Mouse (Mus musculus): Measurements from ENCODE around the gene Rgs19. TPM values are rescaled to one million over a fixed set of nuclear protein-coding genes. Genes with fewer than 3 reads are reported as not detected.

The Rgs19 gene
- total RNA-seq, 4 experiments from 2014 or later = 1.5 to 5.2 (median 3.6) TPM

- DNase-seq (ENCODE audit: low spot score in 2 of 2) = no peak
Observed at GRCm38 (mm10) chr2:181656734-181657133, 37.0 kb downstream of the Rgs19 start, which contains the start of gene Gm29797. TSS of gene Gm29797 (plus strand) at chr2:181657034.

GRCm38 (mm10) chr2:181653523-181653922 is 40.3 kb downstream of the Rgs19 start:
- DNase-seq (ENCODE audit: low spot score in 2 of 2) = no peak

GRCm38 (mm10) chr2:181653065-181653464 is 40.7 kb downstream of the Rgs19 start:
- no peak for DNase-seq (ENCODE audit: low spot score in 2 of 2)

- DNase-seq (ENCODE audit: low spot score in 2 of 2) = no peak
Observed at GRCm38 (mm10) chr2:181648926-181649325, 44.9 kb downstream of the Rgs19 start.

GRCm38 (mm10) chr2:181646626-181647472 is 46.9 kb downstream of the Rgs19 start:
- no peak for DNase-seq (ENCODE audit: low spot score in 2 of 2)

GRCm38 (mm10) chr2:181645666-181646065 is 48.1 kb downstream of the Rgs19 start:
- DNase-seq (ENCODE audit: low spot score in 2 of 2) = no peak

GRCm38 (mm10) chr2:181644361-181644760 is 49.4 kb downstream of the Rgs19 start:
- DNase-seq (ENCODE audit: low spot score in 2 of 2) = no peak

Other genes with a start within 250 kb of the Rgs19 start
- 1 to 10 TPM; 3.3 to 5.3 (median 4.1) TPM for gene Zbtb46, start 234.6 kb downstream of the Rgs19 start, total RNA-seq (2022)
- not detected for gene Abhd16b, start 200.8 kb downstream of the Rgs19 start, total RNA-seq (2022)
- gene Tpd52l2, start 196.8 kb downstream of the Rgs19 start, total RNA-seq (2022) = 10 to 100 TPM; 43.7 to 49.1 (median 45.8) TPM
- gene Dnajc5, start 173.5 kb downstream of the Rgs19 start, total RNA-seq (2022) = 10 to 100 TPM; 43.4 to 50.3 (median 44.1) TPM
- 10 to 100 TPM; 24.6 to 38.4 (median 28.5) TPM for gene Uckl1, start 109.1 kb downstream of the Rgs19 start, total RNA-seq (2022)
- 10 to 100 TPM; 28.8 to 35.0 (median 32.6) TPM for gene Prpf6, start 102.1 kb downstream of the Rgs19 start, total RNA-seq (2022)
- 10 to 100 TPM; 15.4 to 21.2 (median 19.3) TPM for gene Zfp512b, start 101.2 kb downstream of the Rgs19 start, total RNA-seq (2022)
- gene Samd10, start 94.8 kb downstream of the Rgs19 start, total RNA-seq (2022) = 1 to 10 TPM; 1.7 to 4.6 (median 3.7) TPM
- gene Gm29797, start 36.9 kb downstream of the Rgs19 start, total RNA-seq (2022) = not detected
- gene Sox18, start 22.3 kb downstream of the Rgs19 start, total RNA-seq (2022) = 10 to 100 TPM in 2 of 4 experiments, 1 to 10 TPM in 2; 3.9 to 13.4 (median 7.1) TPM
- 1 to 10 TPM; 6.7 to 8.4 (median 7.3) TPM for gene Tcea2, start 13.7 kb downstream of the Rgs19 start, total RNA-seq (2022)
- not detected for gene Lkaaear1, start 4.5 kb upstream of the Rgs19 start, total RNA-seq (2022)
- gene Oprl1, start 21.0 kb upstream of the Rgs19 start, total RNA-seq (2022) = not detected
- gene Myt1, start 69.4 kb upstream of the Rgs19 start, total RNA-seq (2022) = not detected
- 10 to 100 TPM; 43.7 to 50.5 (median 47.9) TPM for gene Pcmtd2, start 143.9 kb upstream of the Rgs19 start, total RNA-seq (2022)
- gene Polr3k, start 170.4 kb upstream of the Rgs19 start, total RNA-seq (2022) = 10 to 100 TPM; 11.1 to 17.7 (median 13.3) TPM

Measured in gastrocnemius, adult 8-10 months (tissue).